Mouse (Mus musculus) limb, embryonic 10.5 days (tissue): ENCODE data around the gene Armc12. TPM values are rescaled to one million over a fixed set of nuclear protein-coding genes. Genes with fewer than 3 reads are reported as not detected.
A peak's percentile ranks its signal among the peaks of the same experiment; 100 is the strongest.

Experiments used
- DNase-seq: peaks from one replicate; pipeline ENCODE4 v3.0.0-alpha.2; 2017; ENCODE audit warnings: low spot score
- H3K27ac ChIP-seq: fragments of 300-500 bp; sonication (generic); 2 replicates; pipeline ENCODE4 v1.5.1; 2016; ENCODE audit warnings: mild to moderate bottlenecking
- H3K27me3 ChIP-seq: fragments of 300-500 bp; sonication (generic); 2 replicates; pipeline ENCODE4 v1.6.1; 2016; ENCODE audit warnings: low read depth, mild to moderate bottlenecking; ENCODE audit not compliant: poor library complexity, severe bottlenecking
- H3K36me3 ChIP-seq: fragments of 300-500 bp; sonication (generic); 2 replicates; pipeline ENCODE4 v1.6.1; 2016; ENCODE audit warnings: mild to moderate bottlenecking, moderate library complexity
- H3K4me1 ChIP-seq: fragments of 300-500 bp; sonication (generic); 2 replicates; pipeline ENCODE4 v1.6.1; 2016
- H3K4me3 ChIP-seq: fragments of 300-500 bp; sonication (generic); 2 replicates; pipeline ENCODE4 v1.5.1; 2016; ENCODE audit warnings: mild to moderate bottlenecking, moderate library complexity
- H3K9me3 ChIP-seq: fragments of 300-500 bp; sonication (generic); replicated peaks from 2 replicates; pipeline ENCODE4 v1.6.1; 2016; ENCODE audit warnings: mild to moderate bottlenecking
- WGBS: fragments of 180-500 bp; shearing (Covaris S2); methylation state at CpG from one replicate; pipeline ENCODE4 v1.1.7; 2016; 5-methylcytosine and 5-hydroxymethylcytosine counted together
- polyA plus RNA-seq: library from polyadenylated mRNA; unstranded; fragments of >200 nt; fragmentation: Nextera tagmentation; extraction: Ambion mirVana; gene quantifications from 2 replicates; pipeline ENCODE4 v1.2.1, GENCODE M21; 2016

Gene Armc12
- polyA plus RNA-seq, 1 experiment from 2014 or later = not detected

DNA sequence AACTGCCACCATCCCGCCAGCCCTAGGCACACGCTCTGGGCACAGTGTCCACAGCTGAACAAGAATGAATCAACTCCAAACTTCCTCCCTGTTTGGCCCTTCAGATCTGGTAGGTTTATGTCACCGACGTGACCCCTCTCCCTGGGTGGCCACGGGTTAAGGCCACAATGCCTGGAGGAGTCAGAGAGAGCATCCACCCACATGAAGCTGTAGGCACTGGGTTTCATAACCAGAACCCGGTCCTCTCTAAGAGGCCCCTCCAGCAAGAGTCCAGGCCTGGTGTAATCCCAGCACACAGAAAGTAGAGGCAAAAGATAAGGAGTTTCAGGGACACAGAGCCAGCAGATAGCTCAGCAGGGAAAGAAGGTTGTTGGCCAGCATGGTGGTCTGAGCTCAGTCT, 26.4 kb upstream of the Armc12 start:
- Histone ChIP-seq H3K4me3 (no peak overlapping the region), H3K27me3 (no peaks in the 10 kb centered on the region), H3K9me3 (no peaks in the 10 kb centered on the region), H3K36me3 (no peaks in the 10 kb centered on the region), H3K4me1 (peaks cover 19% of the 10 kb centered on the region), H3K27ac (no peak overlapping the region)
- no peak for DNase-seq
- 80% methylated on average over 6 of the region's 6 CpGs for WGBS

DNA sequence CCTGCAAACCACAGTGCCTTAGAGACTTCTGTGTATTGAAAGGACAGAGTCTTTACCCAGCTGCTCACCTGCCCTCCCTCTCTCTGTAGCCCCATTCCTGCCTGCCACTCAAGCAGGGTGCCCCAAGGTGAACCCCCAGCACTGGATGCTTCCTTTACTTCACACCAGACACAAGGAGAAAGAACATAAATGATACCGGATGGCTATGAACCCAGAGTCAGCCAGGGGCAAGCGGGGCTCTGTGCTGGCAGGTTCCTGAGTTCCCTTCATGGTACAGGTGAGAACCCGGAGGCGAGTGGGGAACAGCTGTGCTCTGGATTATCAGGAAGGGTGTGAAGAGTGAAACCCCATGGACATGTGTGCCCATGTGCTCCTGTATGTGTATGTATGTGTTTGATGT, 25.0 kb upstream of the Armc12 start:
- no peaks in the 10 kb centered on the region for H3K36me3 ChIP-seq
- H3K4me1 ChIP-seq = peaks cover 24% of the 10 kb centered on the region
- no peaks in the 10 kb centered on the region for H3K9me3 ChIP-seq
- H3K27ac ChIP-seq = no peak overlapping the region
- no peaks in the 10 kb centered on the region for H3K27me3 ChIP-seq
- DNase-seq = no peak
- 91% methylated on average over 4 of the region's 4 CpGs for WGBS
- H3K4me3 ChIP-seq = no peak overlapping the region

DNA sequence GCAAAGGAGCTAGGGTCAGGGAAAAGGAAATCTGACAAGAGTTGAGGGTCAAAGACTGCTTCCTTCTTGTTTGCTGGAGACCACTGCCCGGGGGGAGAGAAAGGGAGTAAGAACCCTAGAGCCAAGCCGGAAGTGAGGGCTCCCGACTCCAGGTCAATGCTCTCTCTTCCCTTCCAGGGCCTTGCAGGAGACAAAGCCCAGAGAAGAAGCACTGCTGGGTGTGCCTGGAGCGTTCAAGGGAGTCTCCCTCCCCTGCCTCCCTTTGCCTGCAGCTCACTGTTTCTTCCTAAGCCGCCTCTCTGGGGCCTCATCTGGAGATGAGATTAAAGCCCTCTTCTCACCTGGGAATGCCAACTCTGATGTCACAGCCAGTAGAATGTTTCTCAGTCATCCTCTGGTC, 23.7 kb upstream of the Armc12 start:
- Histone ChIP-seq H3K4me1 (peaks cover 36% of the 10 kb centered on the region), H3K27ac (peak overlapping the region; percentile 63), H3K27me3 (peaks cover 10% of the 10 kb centered on the region; the same call in 1 of the 2 replicates), H3K9me3 (no peaks in the 10 kb centered on the region), H3K36me3 (no peaks in the 10 kb centered on the region), H3K4me3 (no peak overlapping the region)
- DNase-seq = no peak
- 13% methylated on average over 5 of the region's 5 CpGs for WGBS

DNA sequence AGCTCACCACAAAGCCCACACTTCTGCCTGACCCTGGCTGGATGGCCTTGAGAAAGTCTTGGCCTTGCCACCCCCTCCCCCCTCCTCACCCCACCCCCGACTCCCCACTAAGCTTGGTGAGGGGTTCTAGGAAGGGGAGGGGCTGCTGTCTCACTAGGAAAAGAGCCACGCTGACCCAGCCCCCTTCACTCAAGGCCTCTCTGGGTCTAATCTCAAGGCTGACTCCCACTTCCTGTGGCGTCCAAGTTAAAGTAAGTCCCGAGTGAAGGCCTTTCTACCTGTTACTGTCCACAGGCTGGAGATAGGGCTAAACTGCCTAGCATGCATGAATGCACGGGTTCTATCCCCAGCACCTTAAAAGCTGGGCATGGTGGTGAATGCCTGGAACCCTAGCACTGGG, 23.1 kb upstream of the Armc12 start:
- H3K27me3 ChIP-seq = peaks cover 12% of the 10 kb centered on the region; the same call in 1 of the 2 replicates
- H3K4me3 ChIP-seq = no peak overlapping the region
- H3K4me1 ChIP-seq = peaks cover 38% of the 10 kb centered on the region
- H3K9me3 ChIP-seq = no peaks in the 10 kb centered on the region
- 32% methylated on average over 5 of the region's 5 CpGs for WGBS
- no peak for DNase-seq
- no peaks in the 10 kb centered on the region for H3K36me3 ChIP-seq
- H3K27ac ChIP-seq = peak overlapping the region; percentile 63

DNA sequence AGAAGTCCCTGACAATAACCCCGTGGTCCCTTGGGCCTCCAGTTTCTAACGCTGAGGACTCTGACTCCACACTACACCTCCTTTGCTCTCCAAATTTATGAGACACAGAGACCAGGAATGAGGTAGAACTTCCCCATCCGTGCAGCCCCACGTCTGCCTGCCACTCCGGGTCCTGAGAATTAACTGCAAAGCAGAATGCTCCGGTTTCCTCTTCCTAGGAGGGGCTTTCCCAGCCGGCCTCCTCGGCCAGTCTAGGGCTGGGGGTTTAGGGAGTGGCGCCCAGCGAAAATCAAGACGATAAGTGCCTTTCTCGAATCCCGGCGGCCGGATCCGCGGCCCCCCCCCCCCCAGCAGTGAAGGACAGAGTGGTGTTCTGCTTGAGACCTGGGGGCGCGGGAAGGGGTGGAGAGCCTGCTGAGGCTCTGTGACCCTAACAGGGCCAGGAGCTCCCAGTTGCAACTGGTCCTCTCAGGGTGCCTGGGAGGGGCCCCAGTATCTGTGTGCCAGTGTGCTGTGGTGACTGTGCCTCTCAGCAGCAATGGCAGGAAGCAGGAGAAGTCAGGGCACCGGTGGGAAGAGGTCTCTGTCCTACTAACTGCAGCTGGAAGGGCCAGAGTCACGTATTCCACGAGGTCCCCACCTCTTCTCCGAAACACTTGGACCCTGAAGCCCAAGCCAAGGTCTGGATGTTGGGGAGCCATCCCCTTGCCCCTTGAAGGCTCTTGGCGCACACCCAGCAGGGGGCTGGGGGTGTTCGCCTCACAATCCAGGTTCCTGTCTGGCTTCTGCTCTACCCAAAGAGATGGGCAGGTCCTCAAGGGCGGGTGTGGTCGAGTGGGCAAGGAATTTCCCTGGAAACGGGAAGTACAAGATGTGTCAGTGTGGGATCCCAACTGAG, 19.9 kb upstream of the Armc12 start:
- Histone ChIP-seq H3K36me3 (no peaks in the 10 kb centered on the region), H3K27ac (peak overlapping the region; percentile 72), H3K27me3 (peaks cover 37% of the 10 kb centered on the region), H3K4me3 (peak overlapping the region; percentile 45), H3K4me1 (peaks cover 46% of the 10 kb centered on the region), H3K9me3 (no peaks in the 10 kb centered on the region)
- WGBS = 3% methylated on average over 28 of the region's 28 CpGs
- no peak for DNase-seq

DNA sequence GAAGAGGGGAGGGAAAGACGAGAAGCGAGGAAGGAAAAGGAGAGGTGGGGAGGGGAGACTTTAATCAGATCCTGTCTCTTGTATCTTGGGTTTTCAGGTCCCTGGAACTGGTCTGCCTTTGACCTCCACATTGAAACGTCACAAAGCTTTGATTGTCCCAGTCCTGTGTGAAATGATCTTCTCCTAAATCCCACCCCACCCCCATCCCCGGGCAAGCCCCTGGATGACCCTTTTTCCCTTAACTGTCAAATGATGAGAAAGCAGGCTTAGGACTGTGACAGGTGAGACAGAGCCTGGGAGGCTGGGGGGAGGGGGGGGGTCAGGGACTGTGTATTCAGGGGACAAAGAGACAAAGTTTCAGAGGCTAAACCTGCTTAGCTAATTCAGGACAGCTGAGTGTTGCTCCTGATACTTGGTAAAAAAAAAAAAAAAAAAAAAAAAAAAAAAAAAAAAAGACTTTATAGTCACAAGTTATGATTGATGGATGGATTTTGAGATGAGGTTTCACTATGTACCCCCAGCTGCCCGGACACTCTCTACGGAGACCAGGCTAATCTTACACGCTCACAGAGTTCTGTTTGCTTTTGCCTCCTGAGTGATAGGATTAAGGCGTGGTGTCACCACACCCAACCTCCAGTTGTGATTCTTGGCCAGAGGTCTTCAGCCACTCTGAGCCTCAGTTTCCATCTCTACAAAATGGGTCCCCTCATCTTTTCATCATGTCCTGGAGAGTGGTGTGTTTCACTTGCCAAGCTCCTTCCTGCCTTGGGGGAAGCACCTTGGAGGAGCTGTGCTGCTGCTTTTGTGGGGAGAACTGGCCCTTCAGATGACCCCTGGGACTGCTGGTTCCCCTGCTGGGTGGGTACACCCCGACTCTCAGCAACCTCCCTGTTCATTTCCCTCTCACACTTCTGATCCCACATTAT, 18.7 kb upstream of the Armc12 start:
- WGBS = 33% methylated on average over 9 of the region's 9 CpGs
- Histone ChIP-seq H3K36me3 (no peaks in the 10 kb centered on the region), H3K27me3 (peaks cover 49% of the 10 kb centered on the region), H3K4me3 (no peak overlapping the region), H3K9me3 (no peaks in the 10 kb centered on the region), H3K4me1 (peaks cover 41% of the 10 kb centered on the region), H3K27ac (no peak overlapping the region)
- no peak for DNase-seq

DNA sequence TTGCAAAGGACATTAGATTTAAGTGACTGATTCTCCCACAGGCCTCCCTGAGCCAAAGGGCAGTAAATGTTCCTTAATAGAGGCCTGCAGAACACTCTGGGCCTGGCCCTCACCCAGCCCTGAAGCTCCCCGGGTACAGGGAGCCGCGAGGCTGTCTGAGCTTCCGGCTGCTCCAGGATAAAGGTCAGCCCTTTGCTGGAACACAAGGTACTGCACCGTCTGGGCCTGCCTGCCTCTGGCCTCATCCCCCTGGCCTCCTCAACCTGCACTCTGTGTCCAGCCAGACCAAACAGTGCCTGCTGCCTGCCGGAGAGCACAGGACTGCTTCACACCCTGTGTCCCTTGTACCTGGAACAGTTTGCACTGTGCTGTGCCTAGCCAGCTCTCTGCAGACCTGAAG, 17.9 kb upstream of the Armc12 start:
- no peaks in the 10 kb centered on the region for H3K9me3 ChIP-seq
- 39% methylated on average over 6 of the region's 6 CpGs for WGBS
- H3K4me3 ChIP-seq = no peak overlapping the region
- peak overlapping the region; percentile 42 for H3K27ac ChIP-seq
- no peaks in the 10 kb centered on the region for H3K36me3 ChIP-seq
- no peak for DNase-seq
- peaks cover 57% of the 10 kb centered on the region for H3K27me3 ChIP-seq
- peaks cover 38% of the 10 kb centered on the region for H3K4me1 ChIP-seq

DNA sequence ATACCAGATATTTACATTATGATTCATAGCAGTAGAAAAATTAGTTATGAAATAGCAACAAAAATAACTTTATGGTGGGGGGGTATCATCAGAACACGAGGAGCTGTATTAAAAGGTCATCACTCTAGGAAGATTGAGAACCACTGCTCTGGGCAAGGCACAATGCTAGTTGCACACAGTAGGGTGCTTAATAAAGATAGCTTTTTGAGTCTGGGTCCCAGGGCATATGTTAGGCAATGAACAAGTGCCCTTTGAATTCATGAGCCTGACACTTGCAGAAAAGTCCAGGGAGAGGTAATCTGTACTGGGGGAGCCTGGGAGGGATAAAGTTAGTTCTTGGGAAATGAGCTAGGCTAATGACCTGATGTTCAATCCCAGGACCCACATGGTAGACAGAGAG, 17.3 kb upstream of the Armc12 start:
- WGBS = 80% methylated on average over 1 of the region's 1 CpGs
- DNase-seq = no peak
- H3K36me3 ChIP-seq = no peaks in the 10 kb centered on the region
- peaks cover 43% of the 10 kb centered on the region for H3K4me1 ChIP-seq
- H3K27me3 ChIP-seq = peaks cover 64% of the 10 kb centered on the region
- no peak overlapping the region for H3K4me3 ChIP-seq
- no peak overlapping the region for H3K27ac ChIP-seq
- no peaks in the 10 kb centered on the region for H3K9me3 ChIP-seq

DNA sequence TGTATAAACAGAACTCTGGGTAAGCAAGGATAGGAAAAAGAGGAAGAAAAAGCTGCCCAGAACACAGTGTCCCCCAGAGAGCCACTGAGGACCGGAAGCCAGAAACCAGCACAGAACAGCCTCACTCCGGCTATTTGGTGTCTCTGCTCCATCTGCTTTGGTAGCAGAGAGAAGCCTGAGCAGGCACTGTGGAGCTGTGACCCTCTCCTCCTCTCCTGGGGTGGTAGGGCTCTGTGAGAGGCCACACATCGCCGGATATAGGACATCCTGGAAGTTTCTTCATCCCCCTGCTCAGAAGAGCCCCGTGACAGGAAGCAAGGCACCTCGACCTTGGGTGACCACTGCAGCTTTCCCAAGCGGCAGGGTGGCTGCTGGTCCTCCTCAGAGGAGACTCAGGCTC, 16.8 kb upstream of the Armc12 start:
- no peaks in the 10 kb centered on the region for H3K9me3 ChIP-seq
- H3K27ac ChIP-seq = no peak overlapping the region; the same call in 1 of the 2 replicates
- no peak overlapping the region for H3K4me3 ChIP-seq
- DNase-seq = no peak
- peaks cover 48% of the 10 kb centered on the region for H3K4me1 ChIP-seq
- WGBS = 67% methylated on average over 7 of the region's 7 CpGs
- H3K27me3 ChIP-seq = peaks cover 69% of the 10 kb centered on the region
- no peaks in the 10 kb centered on the region; the same call in 1 of the 2 replicates for H3K36me3 ChIP-seq

DNA sequence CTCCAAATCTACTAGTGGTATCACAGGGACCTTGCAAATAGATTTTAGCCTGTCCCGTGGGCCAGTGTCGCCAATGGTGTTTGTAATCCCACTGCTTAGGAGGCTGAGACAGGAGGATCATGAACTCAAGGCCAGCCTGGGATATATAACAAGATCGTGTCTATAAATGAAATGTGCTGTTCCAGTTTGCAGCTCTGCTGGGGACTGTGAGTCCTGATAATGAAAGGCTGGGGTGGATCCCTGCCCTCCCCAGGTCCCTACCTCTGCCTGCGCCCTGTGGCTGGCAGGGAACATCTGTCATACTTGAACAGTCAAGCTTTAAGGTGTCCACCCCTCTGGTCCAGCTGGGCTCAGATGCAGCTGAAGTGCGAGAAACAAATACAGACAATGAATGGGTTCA, 16.1 kb upstream of the Armc12 start:
- DNase-seq = no peak
- Histone ChIP-seq H3K4me3 (no peak overlapping the region), H3K4me1 (peaks cover 50% of the 10 kb centered on the region), H3K9me3 (no peaks in the 10 kb centered on the region), H3K27ac (no peak overlapping the region), H3K36me3 (no peaks in the 10 kb centered on the region; the same call in 1 of the 2 replicates), H3K27me3 (peaks cover 74% of the 10 kb centered on the region)
- 84% methylated on average over 5 of the region's 5 CpGs for WGBS

DNA sequence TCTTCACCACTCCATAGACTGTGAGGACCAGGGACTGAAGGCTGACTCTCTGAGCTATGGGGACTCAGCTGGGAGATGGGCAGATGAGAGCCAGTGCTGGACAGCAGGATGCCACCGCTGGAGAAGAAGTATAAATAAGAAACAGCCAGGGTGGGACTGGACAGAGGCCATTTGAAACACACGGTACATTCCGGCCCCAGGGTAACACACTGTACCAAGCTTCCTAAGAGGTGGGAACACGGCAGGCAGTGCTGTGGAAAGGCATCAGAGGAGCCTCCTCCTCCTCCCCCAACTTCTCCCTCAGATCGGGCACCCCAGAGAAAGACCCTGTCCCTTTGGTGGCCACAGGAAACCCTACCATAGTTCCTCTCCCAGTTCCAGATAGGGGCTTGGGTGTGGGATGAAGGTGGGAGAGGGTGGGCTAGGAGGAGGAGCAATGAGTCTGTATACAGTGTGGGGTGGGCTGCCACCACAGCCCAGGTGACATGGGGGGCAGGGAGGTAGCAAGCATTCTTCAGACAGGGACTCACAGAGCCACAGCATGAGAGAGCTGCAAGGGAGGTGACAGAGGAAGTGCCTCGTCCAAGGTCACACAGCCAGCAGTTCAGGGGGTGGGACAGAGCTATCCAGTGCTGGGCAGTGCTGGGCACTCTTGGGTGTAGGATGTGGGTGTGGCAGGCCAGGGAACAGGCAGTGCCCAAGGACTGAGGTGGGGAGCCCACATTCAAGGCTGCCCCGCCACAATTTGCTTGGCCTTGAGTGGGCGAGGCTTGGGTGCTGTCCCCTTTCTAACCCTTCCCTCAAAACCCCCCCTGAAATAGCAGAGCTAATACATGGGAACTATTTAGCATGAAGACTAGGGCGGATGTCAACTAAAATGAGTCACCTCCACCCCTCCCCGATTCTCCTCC, 14.9 kb upstream of the Armc12 start:
- peaks cover 44% of the 10 kb centered on the region for H3K4me1 ChIP-seq
- WGBS = 70% methylated on average over 10 of the region's 10 CpGs
- no peaks in the 10 kb centered on the region for H3K9me3 ChIP-seq
- no peak overlapping the region for H3K4me3 ChIP-seq
- no peaks in the 10 kb centered on the region; the same call in 1 of the 2 replicates for H3K36me3 ChIP-seq
- no peak for DNase-seq
- H3K27me3 ChIP-seq = peaks cover 84% of the 10 kb centered on the region
- no peak overlapping the region for H3K27ac ChIP-seq

DNA sequence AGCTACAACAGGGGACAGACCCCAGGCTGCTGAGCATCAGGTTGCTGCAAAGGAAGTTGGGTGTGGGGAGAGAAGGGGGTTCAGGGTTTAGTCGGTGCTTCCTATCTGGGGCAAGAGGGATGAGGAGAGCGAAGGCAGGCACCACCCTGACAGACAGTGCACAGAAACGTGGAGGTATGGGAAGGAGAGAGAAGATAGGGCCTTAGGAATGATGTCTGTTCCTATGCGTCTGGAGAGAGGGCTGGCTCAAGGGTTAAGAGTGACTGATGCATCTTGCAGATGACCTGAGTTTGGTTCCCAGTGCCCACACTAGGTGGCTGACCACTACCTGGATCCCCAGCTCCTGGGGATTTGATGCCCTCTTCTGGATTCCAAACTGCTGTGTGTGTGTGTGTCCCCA, 13.7 kb upstream of the Armc12 start:
- no peak for DNase-seq
- Histone ChIP-seq H3K9me3 (no peaks in the 10 kb centered on the region), H3K27me3 (peaks cover 85% of the 10 kb centered on the region), H3K4me3 (no peak overlapping the region; the same call in 1 of the 2 replicates), H3K4me1 (peaks cover 39% of the 10 kb centered on the region), H3K36me3 (no peaks in the 10 kb centered on the region; the same call in 1 of the 2 replicates), H3K27ac (no peak overlapping the region)
- WGBS = 73% methylated on average over 4 of the region's 4 CpGs
